Mouse (Mus musculus) E14TG2a.4 (cell line): ENCODE data around the gene Rdx.

Source experiments
- H3K27me3 ChIP-seq: 2 replicates; pipeline ENCODE4 v1.6.1; 2014; ENCODE audit warnings: low read length, control low read depth; ENCODE audit not compliant: insufficient read depth
- H3K36me3 ChIP-seq: 2 replicates; pipeline ENCODE4 v1.6.1; 2014; ENCODE audit warnings: low read length, control low read depth; ENCODE audit not compliant: insufficient read depth
- H3K4me1 ChIP-seq: replicated peaks from 2 replicates; pipeline ENCODE4 v1.6.1; 2014; ENCODE audit warnings: low read depth, low read length, control low read depth
- H3K4me3 ChIP-seq: replicated peaks from 2 replicates; pipeline ENCODE4 v1.5.1; 2014; ENCODE audit warnings: mild to moderate bottlenecking, low read length
- H3K9me3 ChIP-seq: 2 replicates; pipeline ENCODE4 v1.6.1; 2014; ENCODE audit warnings: low read length, control low read depth
- CTCF ChIP-seq: conservative IDR thresholded peaks from 2 replicates; pipeline ENCODE4 v1.5.1; 2014; ENCODE audit warnings: low read length
- NANOG ChIP-seq: IDR thresholded peaks from 2 replicates; pipeline ENCODE4 v1.6.1; 2014; ENCODE audit warnings: borderline replicate concordance, low read length, mixed read lengths
- POU5F1 ChIP-seq: IDR thresholded peaks from 2 replicates; pipeline ENCODE4 v1.6.1; 2014; ENCODE audit warnings: low read length, borderline replicate concordance

Rdx gene

GRCm38 (mm10) chr9:52047129-52047820 lies at the start of gene Rdx:
Gene Rdx, plus strand, starts transcription at chr9:52047173.
- peaks cover 5% of the 10 kb centered on the region; the same call in 1 of the 2 replicates for H3K27me3 ChIP-seq
- H3K4me1 ChIP-seq: peaks cover 26% of the 10 kb centered on the region
- H3K4me3 ChIP-seq: peak within 1 kb of the TSS; percentile 91
- TF ChIP-seq POU5F1 (no peak), CTCF (no peak), NANOG (no peak)
- no peaks in the 10 kb centered on the region for H3K9me3 ChIP-seq
- no peaks in the 10 kb centered on the region for H3K36me3 ChIP-seq

- H3K36me3 ChIP-seq: no peaks in the 10 kb centered on the region
- no peaks in the 10 kb centered on the region for H3K4me1 ChIP-seq
- TF ChIP-seq POU5F1 (no peak), NANOG (no peak), CTCF (no peak)
- no peak overlapping the region for H3K4me3 ChIP-seq
- H3K9me3 ChIP-seq: no peaks in the 10 kb centered on the region
- H3K27me3 ChIP-seq: no peaks in the 10 kb centered on the region
Measured at GRCm38 (mm10) chr9:52003501-52003900, 43.5 kb upstream of the Rdx start.

DNA sequence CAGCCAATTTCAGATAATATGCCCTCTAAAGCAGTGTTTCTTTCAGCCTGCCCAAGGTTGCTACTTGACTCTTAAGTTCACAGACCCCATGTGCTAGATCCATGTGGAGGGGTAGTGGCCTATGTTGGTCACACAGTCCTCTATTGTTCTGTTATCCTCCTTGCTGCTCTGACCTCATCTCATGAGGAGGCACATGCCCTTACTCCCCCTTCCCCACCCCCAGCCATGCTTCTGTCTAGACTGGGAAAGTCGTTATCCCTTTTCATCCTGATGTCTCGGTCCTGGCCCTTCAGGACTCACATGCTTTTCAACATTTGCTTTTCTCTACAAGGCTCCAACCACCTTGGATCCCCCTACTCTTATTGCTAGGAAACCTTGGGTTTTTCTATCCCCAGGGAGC lies 39.6 kb upstream of the Rdx start:
- TF ChIP-seq CTCF (no peak), POU5F1 (no peak), NANOG (no peak)
- no peak overlapping the region for H3K4me3 ChIP-seq

DNA sequence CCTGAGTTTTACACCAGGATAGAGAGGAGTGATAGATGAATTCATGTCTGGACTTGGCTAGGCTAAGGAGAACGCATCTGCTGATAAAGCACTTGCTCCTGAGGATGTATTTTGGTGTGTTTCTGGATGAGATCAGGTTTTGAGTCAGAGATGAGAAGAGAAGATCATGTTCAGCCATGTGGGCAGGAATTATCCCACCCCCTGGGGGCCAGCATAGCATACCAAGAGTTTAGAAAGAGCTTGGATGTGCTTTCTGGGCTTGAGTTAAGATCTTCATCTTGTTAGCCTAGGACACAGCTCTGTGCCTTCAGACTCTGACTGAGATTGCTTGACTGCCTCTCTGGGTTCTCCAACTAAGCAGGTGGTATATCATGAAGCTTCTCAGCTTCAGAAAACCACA lies 38.5 kb upstream of the Rdx start:
- TF ChIP-seq POU5F1: no peak
- no peak for TF ChIP-seq CTCF
- no peak for TF ChIP-seq NANOG
- Histone ChIP-seq H3K4me1 (no peaks in the 10 kb centered on the region), H3K4me3 (no peak overlapping the region), H3K36me3 (no peaks in the 10 kb centered on the region), H3K9me3 (no peaks in the 10 kb centered on the region), H3K27me3 (no peaks in the 10 kb centered on the region)

More for the DNA sequence above, 39.6 kb upstream of the Rdx start:
- H3K9me3 ChIP-seq: no peaks in the 10 kb centered on the region
- H3K4me1 ChIP-seq: no peaks in the 10 kb centered on the region
- no peaks in the 10 kb centered on the region for H3K27me3 ChIP-seq
- H3K36me3 ChIP-seq: no peaks in the 10 kb centered on the region

DNA sequence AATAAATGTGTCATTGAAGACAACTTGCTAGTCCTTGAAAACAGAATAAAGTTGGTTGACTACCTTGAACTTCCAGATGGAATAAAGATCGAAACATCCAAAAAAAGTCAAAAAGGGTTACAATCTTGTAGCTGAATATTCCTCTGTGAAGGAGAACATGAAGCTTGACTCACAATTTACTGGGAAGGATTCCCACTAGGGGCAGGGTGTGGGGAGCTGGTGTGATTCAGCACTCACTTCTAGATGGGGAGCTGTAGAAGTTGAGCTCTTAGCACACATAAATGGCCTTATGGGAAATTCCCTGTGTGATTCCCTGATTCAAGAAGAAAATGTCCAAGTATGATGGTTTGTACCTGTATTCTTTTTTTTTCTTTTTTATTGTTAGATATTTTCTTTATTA lies 34.7 kb upstream of the Rdx start:
- TF ChIP-seq NANOG: no peak
- TF ChIP-seq POU5F1: no peak
- TF ChIP-seq CTCF: no peak
- Histone ChIP-seq H3K36me3 (no peaks in the 10 kb centered on the region), H3K4me1 (no peaks in the 10 kb centered on the region), H3K9me3 (no peaks in the 10 kb centered on the region), H3K4me3 (no peak overlapping the region), H3K27me3 (no peaks in the 10 kb centered on the region)

- Histone ChIP-seq H3K4me3 (no peak overlapping the region), H3K4me1 (no peaks in the 10 kb centered on the region), H3K36me3 (no peaks in the 10 kb centered on the region), H3K9me3 (no peaks in the 10 kb centered on the region), H3K27me3 (no peaks in the 10 kb centered on the region)
- TF ChIP-seq CTCF: no peak
- no peak for TF ChIP-seq NANOG
- no peak for TF ChIP-seq POU5F1
Measured at GRCm38 (mm10) chr9:52012781-52013436, 34.1 kb upstream of the Rdx start.

DNA sequence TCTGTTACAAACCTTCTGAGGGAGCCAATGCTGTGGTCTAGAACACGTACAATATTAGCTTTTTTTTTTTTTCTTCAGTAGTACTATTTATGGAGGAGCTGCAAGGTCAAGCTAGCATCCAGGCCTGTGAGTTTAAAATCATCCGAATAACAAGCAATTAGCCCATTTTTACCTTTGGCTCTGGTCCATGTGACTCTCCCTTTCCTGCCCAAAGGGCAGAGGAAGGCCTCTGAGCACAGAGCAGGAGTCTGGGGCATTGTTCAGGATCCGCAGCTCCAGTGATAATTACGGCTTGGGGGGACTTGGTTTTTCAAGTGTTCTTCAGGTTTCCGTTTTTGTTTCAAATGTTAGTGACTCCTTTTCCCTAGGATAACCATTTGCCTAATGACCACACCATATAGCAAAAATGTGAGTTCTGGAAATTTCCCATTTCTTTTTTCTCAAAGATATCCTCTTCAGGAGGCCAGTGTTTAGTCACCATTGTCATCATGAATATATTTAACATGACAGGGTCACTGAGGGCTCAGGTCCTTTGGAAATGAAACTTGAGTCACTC lies 33.0 kb upstream of the Rdx start:
- TF ChIP-seq CTCF (no peak), POU5F1 (no peak), NANOG (no peak)
- no peaks in the 10 kb centered on the region for H3K9me3 ChIP-seq
- H3K4me3 ChIP-seq: no peak overlapping the region
- no peaks in the 10 kb centered on the region for H3K27me3 ChIP-seq
- no peaks in the 10 kb centered on the region for H3K36me3 ChIP-seq
- no peaks in the 10 kb centered on the region for H3K4me1 ChIP-seq

- Histone ChIP-seq H3K36me3 (no peaks in the 10 kb centered on the region), H3K27me3 (no peaks in the 10 kb centered on the region), H3K9me3 (no peaks in the 10 kb centered on the region), H3K4me3 (no peak overlapping the region), H3K4me1 (no peaks in the 10 kb centered on the region)
- no peak for TF ChIP-seq POU5F1
Measured at GRCm38 (mm10) chr9:52017091-52017490, 29.9 kb upstream of the Rdx start.
